Mouse (Mus musculus) bone marrow, adult 2 months (tissue): Measurements from ENCODE around the gene Nexn. TPM values are rescaled to one million over a fixed set of nuclear protein-coding genes. Genes with fewer than 3 reads are reported as not detected.
A peak's percentile ranks its signal among the peaks of the same experiment; 100 is the strongest.
"Not testable (repeated sequence)": the region's sequence is repeated elsewhere in the genome, so short reads cannot be mapped to it uniquely, and the experiment has no call there.

ENCODE experiments used
- H3K27ac ChIP-seq: fragments of 200-500 bp; 2 replicates; pipeline ENCODE4 v1.5.1; 2012; ENCODE audit warnings: low read depth, mild to moderate bottlenecking, control low read depth, inconsistent platforms, low read length; ENCODE audit not compliant: control insufficient read depth, poor library complexity, insufficient read depth
- H3K4me1 ChIP-seq: fragments of 200-500 bp; 2 replicates; pipeline ENCODE4 v1.6.1; 2011; ENCODE audit warnings: low read length; ENCODE audit not compliant: control insufficient read depth, insufficient read depth
- H3K4me3 ChIP-seq: fragments of 200-500 bp; replicated peaks from 2 replicates; pipeline ENCODE3; 2011; ENCODE audit warnings: mild to moderate bottlenecking, low read depth, low read length, control low read depth; ENCODE audit not compliant: control insufficient read depth
- CTCF ChIP-seq: fragments of 200-500 bp; IDR thresholded peaks from 2 replicates; pipeline ENCODE4 v1.5.1; 2011; ENCODE audit warnings: low read length, control low read depth; ENCODE audit not compliant: control insufficient read depth, insufficient read depth
- POLR2A ChIP-seq: fragments of 200-500 bp; IDR thresholded peaks from 2 replicates; pipeline ENCODE4 v1.6.1; 2011; ENCODE audit warnings: low read depth, mild to moderate bottlenecking, control low read depth, low read length, borderline replicate concordance; ENCODE audit not compliant: control insufficient read depth
- WGBS: fragments of 180-500 bp; shearing (Covaris S2); methylation state at CpG from one replicate; pipeline ENCODE4 v1.1.7; 2018; 5-methylcytosine and 5-hydroxymethylcytosine counted together
- polyA plus RNA-seq: library from polyadenylated mRNA; stranded (reverse); fragments of >200 nt; gene quantifications from 2 replicates; pipeline ENCODE4 v1.2.4, GENCODE M21; 2011; ENCODE audit warnings: low replicate concordance; ENCODE audit not compliant: missing spikeins, insufficient read depth, insufficient read length

The Nexn gene
- polyA plus RNA-seq, 1 experiment: 7.3 TPM

GRCm38 (mm10) chr3:152261436-152261835 is 4.7 kb downstream of the Nexn start:
- TF ChIP-seq CTCF (no peak), POLR2A (no peak)
- Histone ChIP-seq H3K4me3 (no peak overlapping the region), H3K4me1 (no peaks in the 10 kb centered on the region; the same call in 1 of the 2 replicates), H3K27ac (no peak overlapping the region)
- 6% methylated on average over 8 of the region's 8 CpGs for WGBS

- H3K4me3 ChIP-seq: no peak overlapping the region
- TF ChIP-seq CTCF: no peak
- no peak for TF ChIP-seq POLR2A
- H3K4me1 ChIP-seq: no peaks in the 10 kb centered on the region; the same call in 1 of the 2 replicates
- H3K27ac ChIP-seq: no peak overlapping the region
- WGBS: 85% methylated on average over 1 of the region's 1 CpGs
Measured at GRCm38 (mm10) chr3:152260362-152260761, 5.8 kb downstream of the Nexn start.

- not testable (repeated sequence) for H3K27ac ChIP-seq, H3K4me3 ChIP-seq, H3K4me1 ChIP-seq
- peak; percentile 25; the same call in 1 of the 2 replicates for TF ChIP-seq CTCF
- 21% methylated on average over 9 of the region's 9 CpGs for WGBS
Measured at GRCm38 (mm10) chr3:152259409-152259808, 6.7 kb downstream of the Nexn start.

- Histone ChIP-seq H3K4me1 (no peaks in the 10 kb centered on the region; the same call in 1 of the 2 replicates), H3K4me3 (no peak overlapping the region), H3K27ac (no peak overlapping the region)
- no peak for TF ChIP-seq POLR2A
- TF ChIP-seq CTCF: no peak
- WGBS: 85% methylated on average over 3 of the region's 3 CpGs
Measured at GRCm38 (mm10) chr3:152257528-152257927, 8.6 kb downstream of the Nexn start.

GRCm38 (mm10) chr3:152250487-152250886 is 15.7 kb downstream of the Nexn start:
- Histone ChIP-seq H3K4me3 (no peak overlapping the region), H3K4me1 (no peaks in the 10 kb centered on the region), H3K27ac (no peak overlapping the region)
- no peak for TF ChIP-seq CTCF
- TF ChIP-seq POLR2A: no peak
- WGBS: 84% methylated on average over 1 of the region's 1 CpGs

- TF ChIP-seq POLR2A (no peak), CTCF (no peak)
- no peak overlapping the region for H3K27ac ChIP-seq
- no peaks in the 10 kb centered on the region for H3K4me1 ChIP-seq
- 85% methylated on average over 12 of the region's 12 CpGs for WGBS
- no peak overlapping the region for H3K4me3 ChIP-seq
Measured at GRCm38 (mm10) chr3:152247708-152248107, 18.4 kb downstream of the Nexn start.

- H3K4me3 ChIP-seq: no peak overlapping the region
- H3K27ac ChIP-seq: no peak overlapping the region
- H3K4me1 ChIP-seq: no peaks in the 10 kb centered on the region
- no peak for TF ChIP-seq POLR2A
- TF ChIP-seq CTCF: no peak
- WGBS: 76% methylated on average over 5 of the region's 5 CpGs
Measured at GRCm38 (mm10) chr3:152245273-152245910, 20.8 kb downstream of the Nexn start.

GRCm38 (mm10) chr3:152243304-152243703 is 22.8 kb downstream of the Nexn start:
- no peak for TF ChIP-seq POLR2A
- TF ChIP-seq CTCF: no peak
- no peaks in the 10 kb centered on the region for H3K4me1 ChIP-seq
- no peak overlapping the region for H3K4me3 ChIP-seq
- H3K27ac ChIP-seq: no peak overlapping the region
- 79% methylated on average over 4 of the region's 4 CpGs for WGBS

- Histone ChIP-seq H3K4me1 (no peaks in the 10 kb centered on the region), H3K27ac (no peak overlapping the region), H3K4me3 (no peak overlapping the region)
- TF ChIP-seq POLR2A (no peak), CTCF (no peak)
- WGBS: 88% methylated on average over 3 of the region's 3 CpGs
Measured at GRCm38 (mm10) chr3:152241098-152241497, 25.1 kb downstream of the Nexn start.
